Mouse (Mus musculus) embryo, embryonic 9.5 days (tissue): ENCODE data around the gene Slamf6.
"Not testable (repeated sequence)": the region's sequence is repeated elsewhere in the genome, so short reads cannot be mapped to it uniquely, and the experiment has no call there.

Experiments
- DNase-seq: peaks from one replicate; pipeline ENCODE4 v3.0.0-alpha.2; 2017; ENCODE audit errors: extremely low spot score

The Slamf6 gene

GRCm38 (mm10) chr1:171955071-171955470 lies 37.8 kb downstream of the Slamf6 start:
- no peak for DNase-seq

GRCm38 (mm10) chr1:171957411-171957810 lies 40.1 kb downstream of the Slamf6 start:
- DNase-seq: no peak

GRCm38 (mm10) chr1:171960726-171961125 lies 43.4 kb downstream of the Slamf6 start:
- no peak for DNase-seq

GRCm38 (mm10) chr1:171961704-171962103 lies 44.4 kb downstream of the Slamf6 start:
- no peak for DNase-seq

GRCm38 (mm10) chr1:171963613-171964012 lies 46.3 kb downstream of the Slamf6 start:
- DNase-seq: no peak

GRCm38 (mm10) chr1:171966054-171966790 lies 48.9 kb downstream of the Slamf6 start:
- no peak for DNase-seq

- no peak for DNase-seq
Observed at GRCm38 (mm10) chr1:171969221-171969620, 51.9 kb downstream of the Slamf6 start.

- peak; percentile 14 for DNase-seq
Observed at GRCm38 (mm10) chr1:171970854-171971586, 53.7 kb downstream of the Slamf6 start.

- DNase-seq: not testable (repeated sequence)
Observed at GRCm38 (mm10) chr1:171974361-171974760, 57.0 kb downstream of the Slamf6 start.

GRCm38 (mm10) chr1:171975377-171975776 lies 58.1 kb downstream of the Slamf6 start:
- DNase-seq: no peak

GRCm38 (mm10) chr1:171975831-171976230 lies 58.5 kb downstream of the Slamf6 start:
- no peak for DNase-seq

- DNase-seq: no peak
Observed at GRCm38 (mm10) chr1:171976826-171977539, 59.7 kb downstream of the Slamf6 start.

GRCm38 (mm10) chr1:171977891-171978290 lies 60.6 kb downstream of the Slamf6 start:
- no peak for DNase-seq

- DNase-seq: no peak
Observed at GRCm38 (mm10) chr1:171979969-171980730, 62.8 kb downstream of the Slamf6 start.

GRCm38 (mm10) chr1:171982170-171982569 lies 64.9 kb downstream of the Slamf6 start:
- DNase-seq: no peak

GRCm38 (mm10) chr1:171982740-171983139 lies 65.4 kb downstream of the Slamf6 start:
- DNase-seq: no peak

- no peak for DNase-seq
Observed at GRCm38 (mm10) chr1:171983372-171984001, 66.2 kb downstream of the Slamf6 start.

GRCm38 (mm10) chr1:171984121-171984520 lies 66.8 kb downstream of the Slamf6 start:
- no peak for DNase-seq

- no peak for DNase-seq
Observed at GRCm38 (mm10) chr1:171991883-171992282, 74.6 kb downstream of the Slamf6 start.

- no peak for DNase-seq
Observed at GRCm38 (mm10) chr1:171992901-171993530, 75.7 kb downstream of the Slamf6 start.

- DNase-seq: no peak
Observed at GRCm38 (mm10) chr1:171994501-171994900, 77.2 kb downstream of the Slamf6 start.
